Mouse (Mus musculus) megakaryocyte, embryonic 14.5 days (primary cell): ENCODE measurements at regions not wholly inside any gene's neighbourhood (a gene's known extent, or its start where the extent isn't known, plus 50 kb on each side); places are given as distances from the start of the nearest gene placed in this dataset.

Experiments used
- H3K27me3 ChIP-seq: replicated peaks from 2 replicates; pipeline ENCODE3; 2012; ENCODE audit warnings: inconsistent platforms
- H3K36me3 ChIP-seq: replicated peaks from 2 replicates; pipeline ENCODE3; 2012; ENCODE audit warnings: low read length, inconsistent platforms, mixed read lengths
- H3K4me1 ChIP-seq: 2 replicates; pipeline ENCODE4 v1.6.1; 2012; ENCODE audit warnings: inconsistent platforms
- H3K4me3 ChIP-seq: replicated peaks from 2 replicates; pipeline ENCODE3; 2012; ENCODE audit warnings: moderate library complexity, mild to moderate bottlenecking, inconsistent platforms
- H3K9me3 ChIP-seq: 2 replicates; pipeline ENCODE4 v1.6.1; 2012; ENCODE audit warnings: inconsistent platforms
- FLI1 ChIP-seq: IDR thresholded peaks from 2 replicates; pipeline ENCODE4 v1.6.1; 2012; ENCODE audit warnings: low read length, inconsistent platforms, mixed read lengths
- GATA1 ChIP-seq: IDR thresholded peaks from 3 replicates; pipeline ENCODE4 v1.6.1; 2012; ENCODE audit warnings: mixed read lengths, low read length, inconsistent platforms, borderline replicate concordance

- no peaks in the 10 kb centered on the region for H3K36me3 ChIP-seq
- no peak overlapping the region for H3K4me3 ChIP-seq
- H3K27me3 ChIP-seq = no peaks in the 10 kb centered on the region
- H3K9me3 ChIP-seq = 0 out of 2 replicates have a peak, but pooled peaks cover 2% of the 10 kb centered on the region
- no peaks in the 10 kb centered on the region for H3K4me1 ChIP-seq
- TF ChIP-seq FLI1 = no peak
- TF ChIP-seq GATA1 = no peak
Observed at GRCm38 (mm10) chr12:54369217-54369616, 165.6 kb upstream of the Egln3 start.

- Histone ChIP-seq H3K27me3 (no peaks in the 10 kb centered on the region), H3K4me3 (no peak overlapping the region), H3K36me3 (no peaks in the 10 kb centered on the region), H3K4me1 (no peaks in the 10 kb centered on the region), H3K9me3 (peaks cover 14% of the 10 kb centered on the region)
- no peak for TF ChIP-seq FLI1
- no peak for TF ChIP-seq GATA1
Observed at GRCm38 (mm10) chr12:54364381-54365095, 160.9 kb upstream of the Egln3 start.

- Histone ChIP-seq H3K9me3 (peaks cover 18% of the 10 kb centered on the region), H3K4me1 (no peaks in the 10 kb centered on the region), H3K4me3 (no peak overlapping the region), H3K36me3 (no peaks in the 10 kb centered on the region), H3K27me3 (no peaks in the 10 kb centered on the region)
- TF ChIP-seq FLI1 (no peak), GATA1 (no peak)
Observed at GRCm38 (mm10) chr12:54361762-54362161, 158.1 kb upstream of the Egln3 start.

- Histone ChIP-seq H3K36me3 (no peaks in the 10 kb centered on the region), H3K27me3 (no peaks in the 10 kb centered on the region), H3K4me3 (no peak overlapping the region), H3K4me1 (no peaks in the 10 kb centered on the region), H3K9me3 (0 out of 2 replicates have a peak, but pooled peaks cover 3% of the 10 kb centered on the region)
- no peak for TF ChIP-seq FLI1
- TF ChIP-seq GATA1 = no peak
Observed at GRCm38 (mm10) chr12:54354187-54354586, 150.5 kb upstream of the Egln3 start.

GRCm38 (mm10) chr12:54353694-54354093 is 150.0 kb upstream of the Egln3 start:
- Histone ChIP-seq H3K4me1 (no peaks in the 10 kb centered on the region), H3K36me3 (no peaks in the 10 kb centered on the region), H3K9me3 (0 out of 2 replicates have a peak, but pooled peaks cover 3% of the 10 kb centered on the region), H3K27me3 (no peaks in the 10 kb centered on the region), H3K4me3 (no peak overlapping the region)
- TF ChIP-seq GATA1 (no peak), FLI1 (no peak)

GRCm38 (mm10) chr12:54352963-54353606 is 149.4 kb upstream of the Egln3 start:
- Histone ChIP-seq H3K4me1 (no peaks in the 10 kb centered on the region), H3K27me3 (no peaks in the 10 kb centered on the region), H3K9me3 (0 out of 2 replicates have a peak, but pooled peaks cover 2% of the 10 kb centered on the region), H3K36me3 (no peaks in the 10 kb centered on the region), H3K4me3 (no peak overlapping the region)
- no peak for TF ChIP-seq FLI1
- no peak for TF ChIP-seq GATA1

- H3K4me3 ChIP-seq = no peak overlapping the region
- no peaks in the 10 kb centered on the region for H3K9me3 ChIP-seq
- no peaks in the 10 kb centered on the region for H3K4me1 ChIP-seq
- TF ChIP-seq FLI1 (no peak), GATA1 (no peak)
- peaks cover 2% of the 10 kb centered on the region for H3K27me3 ChIP-seq
- H3K36me3 ChIP-seq = no peaks in the 10 kb centered on the region
Observed at GRCm38 (mm10) chr12:54350293-54350692, 146.6 kb upstream of the Egln3 start.

- Histone ChIP-seq H3K4me3 (no peak overlapping the region), H3K36me3 (no peaks in the 10 kb centered on the region), H3K27me3 (peaks cover 2% of the 10 kb centered on the region), H3K4me1 (no peaks in the 10 kb centered on the region), H3K9me3 (no peaks in the 10 kb centered on the region)
- TF ChIP-seq FLI1 = no peak
- no peak for TF ChIP-seq GATA1
Observed at GRCm38 (mm10) chr12:54349403-54349802, 145.7 kb upstream of the Egln3 start.

GRCm38 (mm10) chr12:54343493-54343892 is 139.8 kb upstream of the Egln3 start:
- Histone ChIP-seq H3K4me1 (no peaks in the 10 kb centered on the region), H3K4me3 (no peak overlapping the region), H3K9me3 (no peaks in the 10 kb centered on the region), H3K27me3 (peaks cover 2% of the 10 kb centered on the region), H3K36me3 (no peaks in the 10 kb centered on the region)
- TF ChIP-seq FLI1 (no peak), GATA1 (no peak)

GRCm38 (mm10) chr12:54335509-54335908 is 131.8 kb upstream of the Egln3 start:
- H3K4me1 ChIP-seq = peaks cover 4% of the 10 kb centered on the region; the same call in 1 of the 2 replicates
- TF ChIP-seq FLI1 = no peak
- no peak for TF ChIP-seq GATA1
- H3K9me3 ChIP-seq = no peaks in the 10 kb centered on the region
- H3K4me3 ChIP-seq = no peak overlapping the region
- peaks cover 3% of the 10 kb centered on the region for H3K27me3 ChIP-seq
- no peaks in the 10 kb centered on the region for H3K36me3 ChIP-seq
